Mouse (Mus musculus) activated CD4-positive, CD25-positive, alpha-beta regulatory T cell, adult 4 months (primary cell): ENCODE measurements at regions not wholly inside any gene's neighbourhood (a gene's known extent, or its start where the extent isn't known, plus 50 kb on each side); places are given as distances from the start of the nearest gene placed in this dataset.

ENCODE experiments used
- ATAC-seq: one replicate; pipeline ENCODE4 v1.8.0; 2017

GRCm38 (mm10) chr12:79906738-79907365 lies 206.0 kb downstream of the Zfp36l1 start:
- no peak for ATAC-seq

GRCm38 (mm10) chr12:79905828-79906737 lies 206.7 kb downstream of the Zfp36l1 start:
- no peak for ATAC-seq

- no peak for ATAC-seq
These were observed 207.8 kb downstream of the Zfp36l1 start for GRCm38 (mm10) chr12:79904913-79905549.

- ATAC-seq: no peak
These were observed 210.1 kb downstream of the Zfp36l1 start for GRCm38 (mm10) chr12:79902761-79903160.

GRCm38 (mm10) chr12:79902163-79902562 lies 210.7 kb downstream of the Zfp36l1 start:
- ATAC-seq: no peak

- ATAC-seq: no peak
These were observed 214.4 kb downstream of the Zfp36l1 start for GRCm38 (mm10) chr12:79898198-79898930.

GRCm38 (mm10) chr12:79895975-79896374 lies 216.8 kb downstream of the Zfp36l1 start:
- no peak for ATAC-seq

- no peak for ATAC-seq
These were observed 217.5 kb downstream of the Zfp36l1 start for GRCm38 (mm10) chr12:79895324-79895723.

- no peak for ATAC-seq
These were observed 219.9 kb downstream of the Zfp36l1 start for GRCm38 (mm10) chr12:79892871-79893270.

GRCm38 (mm10) chr12:79891942-79892341 lies 220.9 kb downstream of the Zfp36l1 start:
- no peak for ATAC-seq

- no peak for ATAC-seq
These were observed 221.9 kb downstream of the Zfp36l1 start for GRCm38 (mm10) chr12:79890887-79891286.

- no peak for ATAC-seq
These were observed 222.5 kb downstream of the Zfp36l1 start for GRCm38 (mm10) chr12:79890291-79890690.

- no peak for ATAC-seq
These were observed 224.0 kb downstream of the Zfp36l1 start for GRCm38 (mm10) chr12:79888812-79889211.

- ATAC-seq: no peak
These were observed 224.7 kb downstream of the Zfp36l1 start for GRCm38 (mm10) chr12:79888086-79888485.

GRCm38 (mm10) chr12:79887225-79887886 lies 225.5 kb downstream of the Zfp36l1 start:
- no peak for ATAC-seq

- no peak for ATAC-seq
These were observed 226.3 kb downstream of the Zfp36l1 start for GRCm38 (mm10) chr12:79886494-79886893.

GRCm38 (mm10) chr12:79885286-79885685 lies 227.5 kb downstream of the Zfp36l1 start:
- ATAC-seq: no peak

- no peak for ATAC-seq
These were observed 229.2 kb downstream of the Zfp36l1 start for GRCm38 (mm10) chr12:79883651-79884050.

- ATAC-seq: no peak
These were observed 232.0 kb downstream of the Zfp36l1 start for GRCm38 (mm10) chr12:79880751-79881261.

- ATAC-seq: no peak
These were observed 232.5 kb downstream of the Zfp36l1 start for GRCm38 (mm10) chr12:79880346-79880745.

GRCm38 (mm10) chr12:79879918-79880273 lies 232.9 kb downstream of the Zfp36l1 start:
- ATAC-seq: no peak
